Mouse (Mus musculus) splenic B cell, adult 2 months (primary cell): ENCODE measurements around the gene Atxn7l2.

Source experiments
- DNase-seq: peaks from one replicate; pipeline ENCODE4 v3.0.0-alpha.2; 2011; ENCODE audit warnings: low read depth, low spot score
- H3K27me3 ChIP-seq: 2 replicates; pipeline ENCODE4 v1.6.1; 2012; ENCODE audit warnings: mild to moderate bottlenecking, low read length, moderate library complexity, mixed read lengths; ENCODE audit not compliant: control insufficient read depth, poor library complexity, insufficient read depth, severe bottlenecking
- H3K36me3 ChIP-seq: 2 replicates; pipeline ENCODE4 v1.6.1; 2012; ENCODE audit warnings: mild to moderate bottlenecking, low read length, moderate library complexity, mixed read lengths; ENCODE audit not compliant: control insufficient read depth, poor library complexity, insufficient read depth, severe bottlenecking

Atxn7l2 gene

DNA sequence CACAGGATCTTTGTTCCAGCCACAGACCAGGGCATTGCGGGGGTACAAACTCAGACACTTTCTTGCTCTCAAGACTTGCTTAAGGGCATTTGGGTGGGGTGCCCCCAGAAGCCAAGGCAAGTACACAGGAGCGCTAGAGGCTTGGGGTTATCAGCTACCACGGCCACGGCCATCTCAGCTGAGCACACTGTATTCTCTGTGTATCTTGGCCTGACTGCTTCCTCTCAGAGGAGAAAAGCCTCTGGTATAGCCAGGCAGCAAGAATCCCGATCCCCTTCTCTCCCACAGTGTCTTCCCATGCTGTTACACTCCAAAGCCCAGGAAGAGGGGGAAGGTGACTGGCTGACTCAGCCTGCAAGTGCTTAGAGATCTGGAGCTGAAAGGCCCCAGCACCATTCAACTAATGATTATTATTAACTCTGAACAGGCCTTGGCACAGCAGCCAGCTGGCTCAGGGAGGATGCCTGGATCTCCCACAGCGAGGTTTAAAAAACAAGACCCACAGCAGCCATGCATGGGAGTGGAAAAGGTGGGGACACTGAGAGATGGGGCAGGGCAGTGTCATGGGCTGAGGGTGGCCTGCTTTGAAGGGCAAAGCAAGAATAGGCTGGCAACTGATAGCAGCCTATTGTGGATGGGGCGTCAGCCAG, 14.7 kb downstream of the Atxn7l2 start:
- Histone ChIP-seq H3K27me3 (no peaks in the 10 kb centered on the region), H3K36me3 (0 out of 2 replicates have a peak, but pooled peaks cover 2% of the 10 kb centered on the region)
- no peak for DNase-seq

DNA sequence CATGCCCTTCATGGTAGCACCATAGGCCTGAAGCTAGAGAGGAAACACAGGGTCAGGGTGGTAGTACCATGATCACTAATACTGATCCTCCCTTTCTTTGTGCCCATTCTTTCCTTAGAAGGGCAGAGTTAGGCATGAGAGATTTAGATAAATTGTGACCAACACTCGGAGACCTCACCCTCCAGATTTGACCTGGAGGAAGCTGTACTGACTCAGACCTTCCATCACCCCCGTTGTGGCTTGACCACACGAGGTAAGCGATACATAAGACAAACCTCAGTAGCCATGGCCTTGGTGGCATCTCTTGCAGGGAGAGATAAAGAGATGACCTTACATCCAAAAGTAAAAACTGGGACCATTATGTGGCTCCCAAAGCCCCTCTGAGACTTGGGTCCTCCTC, 15.4 kb downstream of the Atxn7l2 start:
- H3K27me3 ChIP-seq: no peaks in the 10 kb centered on the region
- H3K36me3 ChIP-seq: 0 out of 2 replicates have a peak, but pooled peaks cover 2% of the 10 kb centered on the region
- no peak for DNase-seq

DNA sequence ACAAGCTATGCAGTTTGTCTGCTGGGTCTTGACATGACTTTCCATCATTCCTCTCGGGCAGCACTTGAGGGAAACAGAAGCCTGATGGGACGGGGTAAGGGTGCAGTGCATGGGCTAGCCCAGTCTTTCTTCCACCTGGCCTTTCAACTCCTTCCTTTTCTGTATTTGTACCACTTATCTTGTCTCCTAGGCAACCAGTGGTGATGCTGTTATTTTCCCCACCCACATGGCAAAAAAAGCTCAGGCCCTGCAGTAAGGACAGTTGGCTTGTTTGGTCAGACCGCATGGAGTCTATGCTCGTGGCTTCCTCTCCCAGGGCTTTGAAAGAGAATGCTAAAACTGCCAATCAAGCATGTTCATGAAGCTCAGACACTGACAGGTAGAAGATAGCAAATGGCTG, 17.0 kb downstream of the Atxn7l2 start:
- no peaks in the 10 kb centered on the region for H3K27me3 ChIP-seq
- DNase-seq: no peak
- H3K36me3 ChIP-seq: 0 out of 2 replicates have a peak, but pooled peaks cover 2% of the 10 kb centered on the region

DNA sequence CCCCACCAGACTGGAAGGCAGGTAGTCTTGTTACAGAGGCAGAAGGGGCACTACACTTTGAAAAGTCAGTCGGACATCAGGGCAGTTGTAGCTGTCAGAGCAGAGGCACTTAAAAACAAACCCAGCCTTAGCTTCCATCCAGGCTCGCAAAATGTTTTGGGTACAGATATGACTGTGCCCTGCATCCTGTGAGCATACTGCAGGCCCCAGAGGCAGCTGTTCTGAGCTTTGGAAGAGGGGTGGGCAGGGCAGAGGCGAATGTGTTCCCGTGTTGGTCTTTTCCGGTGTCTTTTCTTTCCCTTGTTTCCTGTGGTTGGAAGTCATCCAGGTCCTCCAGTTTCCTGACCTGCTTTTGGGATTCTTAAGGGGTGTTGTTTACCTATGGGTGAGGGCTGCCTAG, 20.8 kb downstream of the Atxn7l2 start:
- H3K36me3 ChIP-seq: no peaks in the 10 kb centered on the region
- no peaks in the 10 kb centered on the region for H3K27me3 ChIP-seq
- DNase-seq: no peak

DNA sequence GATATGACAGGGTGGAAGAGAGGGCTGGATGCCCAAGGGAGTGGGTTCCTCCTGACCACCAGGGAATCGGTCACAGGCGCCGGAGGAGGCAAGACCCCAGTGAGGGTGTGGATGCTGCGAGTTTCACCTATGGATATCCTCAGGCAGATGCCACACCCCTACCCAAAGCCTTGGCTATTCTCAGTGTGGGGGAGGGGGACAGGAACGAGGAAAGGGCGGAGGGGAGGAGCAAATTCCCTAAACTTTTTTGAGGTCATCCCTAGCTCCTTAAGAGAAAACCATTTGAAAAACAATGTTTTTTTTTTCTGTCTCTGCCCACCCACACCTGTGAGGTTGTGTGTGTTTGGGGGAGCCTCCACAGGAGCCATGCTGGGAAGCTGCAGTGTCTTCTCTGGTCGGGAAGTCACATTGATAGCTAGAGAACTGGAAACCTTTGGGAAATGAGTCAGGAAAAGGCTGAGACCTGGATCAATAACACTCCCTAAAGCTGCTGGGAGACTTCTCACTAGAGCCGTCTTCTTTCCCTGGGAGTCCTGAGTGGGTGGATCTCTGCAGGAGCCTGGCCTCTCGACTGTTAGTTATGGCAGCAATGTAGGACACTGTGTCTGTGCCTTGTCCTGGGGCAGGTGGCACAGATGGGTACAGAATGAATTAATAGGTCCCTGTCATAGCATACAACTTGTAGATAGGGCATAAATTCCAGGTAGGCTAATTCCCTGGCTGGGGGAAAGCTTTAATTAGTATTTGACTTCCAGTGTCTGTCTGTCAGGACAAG, 21.8 kb downstream of the Atxn7l2 start:
- no peaks in the 10 kb centered on the region for H3K36me3 ChIP-seq
- no peaks in the 10 kb centered on the region for H3K27me3 ChIP-seq
- no peak for DNase-seq

DNA sequence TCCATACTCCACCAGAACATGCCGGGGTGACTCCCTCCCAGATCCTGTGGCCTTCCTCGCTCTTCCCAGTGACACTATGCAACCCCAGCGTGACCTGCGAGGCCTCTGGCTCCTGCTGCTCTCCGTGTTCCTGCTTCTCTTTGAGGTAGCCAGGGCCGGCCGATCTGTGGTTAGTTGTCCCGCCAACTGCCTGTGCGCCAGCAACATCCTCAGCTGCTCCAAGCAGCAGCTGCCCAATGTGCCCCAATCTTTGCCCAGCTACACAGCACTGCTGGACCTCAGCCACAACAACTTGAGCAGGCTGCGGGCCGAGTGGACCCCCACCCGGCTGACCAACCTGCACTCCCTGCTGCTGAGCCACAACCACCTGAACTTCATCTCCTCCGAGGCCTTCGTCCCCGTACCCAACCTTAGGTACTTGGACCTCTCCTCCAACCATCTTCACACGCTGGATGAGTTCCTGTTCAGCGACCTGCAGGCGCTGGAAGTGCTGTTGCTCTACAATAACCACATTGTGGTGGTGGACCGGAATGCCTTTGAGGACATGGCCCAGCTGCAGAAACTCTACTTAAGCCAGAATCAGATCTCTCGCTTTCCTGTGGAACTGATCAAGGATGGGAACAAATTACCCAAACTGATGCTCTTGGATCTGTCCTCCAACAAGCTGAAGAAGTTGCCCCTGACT, 23.5 kb downstream of the Atxn7l2 start:
- no peak for DNase-seq
- no peaks in the 10 kb centered on the region for H3K36me3 ChIP-seq
- no peaks in the 10 kb centered on the region for H3K27me3 ChIP-seq

DNA sequence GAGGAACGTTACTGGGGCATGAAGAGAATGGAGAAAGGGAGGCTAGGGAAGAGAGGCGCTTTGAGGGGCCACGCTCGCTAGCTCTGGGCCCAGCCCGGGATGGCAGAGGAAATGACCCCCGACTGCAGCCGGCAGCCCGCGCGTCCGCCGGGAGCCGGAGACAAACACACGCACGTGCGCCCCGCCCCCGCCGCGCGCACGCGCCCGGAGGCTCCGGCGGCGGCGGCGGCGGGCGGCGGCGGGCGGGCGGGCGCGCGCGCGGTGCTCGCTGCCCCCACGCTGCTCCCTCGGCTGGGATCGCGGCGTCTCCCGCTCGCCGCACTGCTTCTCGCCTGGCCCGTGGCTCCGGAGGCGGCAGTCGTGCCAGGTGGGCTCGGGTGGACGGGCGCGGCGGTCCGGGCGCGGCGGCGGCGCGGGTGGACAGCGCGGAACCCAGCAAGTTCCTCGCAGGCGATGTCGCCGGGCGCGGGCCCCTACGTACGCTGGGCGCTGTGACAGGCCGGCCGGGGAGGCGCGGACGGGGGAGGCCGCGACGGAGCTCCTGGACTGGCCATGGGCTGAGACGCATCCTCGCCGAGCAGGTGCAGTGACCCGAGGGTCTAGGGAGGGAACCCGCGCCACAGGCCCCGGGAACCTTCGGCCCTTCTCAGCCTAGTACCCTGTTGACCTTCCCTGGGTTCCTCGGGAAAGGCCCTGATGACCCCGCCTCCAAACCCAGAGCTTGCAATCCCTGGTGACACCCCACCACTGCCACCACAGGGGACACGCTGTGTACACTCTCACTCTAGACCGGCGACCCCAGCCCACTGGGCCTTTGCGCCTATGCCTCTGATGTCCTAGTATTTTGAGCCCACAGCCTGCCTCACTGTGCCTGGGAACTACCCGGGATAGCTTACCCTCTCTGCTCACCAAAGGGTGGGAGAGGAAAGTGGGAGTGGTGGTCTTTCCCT, 24.4 kb downstream of the Atxn7l2 start, which contains the start of gene Amigo1:
Gene Amigo1 (plus strand): TSS at position 238 of the 950 bp plus-strand sequence.
- H3K27me3 ChIP-seq: no peaks in the 10 kb centered on the region
- no peaks in the 10 kb centered on the region for H3K36me3 ChIP-seq
- peak; percentile 58 for DNase-seq

DNA sequence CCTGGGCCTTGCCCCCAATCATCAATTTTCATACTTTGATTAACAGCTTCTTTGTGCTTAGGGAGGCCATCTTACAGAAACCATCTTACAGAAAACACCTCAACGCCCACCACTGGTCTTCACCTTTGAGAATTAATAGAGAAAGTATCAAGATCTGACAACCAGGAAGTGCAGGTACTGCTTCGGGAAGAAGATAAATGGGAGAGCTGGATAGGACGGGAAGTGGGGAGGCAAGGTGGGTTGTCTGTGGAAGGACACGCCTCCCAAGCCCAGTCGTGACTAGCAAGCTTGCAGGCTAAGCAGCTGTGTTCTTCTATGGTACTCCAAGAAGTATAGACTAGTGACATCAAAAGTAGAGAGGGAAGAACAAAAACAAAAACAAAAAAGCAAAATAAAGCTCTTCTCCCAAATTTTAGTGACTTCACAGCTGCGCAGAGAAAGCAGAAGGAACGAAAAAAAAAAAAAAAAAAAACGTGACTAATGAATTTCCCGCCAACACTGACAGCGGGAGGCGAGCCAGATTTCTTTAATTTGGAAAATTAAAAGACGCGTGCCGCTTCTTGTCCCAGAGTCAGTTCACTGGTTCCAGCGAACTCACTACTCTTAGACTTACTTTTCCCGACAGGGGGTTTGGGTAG, 25.2 kb downstream of the Atxn7l2 start:
- no peaks in the 10 kb centered on the region for H3K27me3 ChIP-seq
- no peak for DNase-seq
- no peaks in the 10 kb centered on the region for H3K36me3 ChIP-seq

DNA sequence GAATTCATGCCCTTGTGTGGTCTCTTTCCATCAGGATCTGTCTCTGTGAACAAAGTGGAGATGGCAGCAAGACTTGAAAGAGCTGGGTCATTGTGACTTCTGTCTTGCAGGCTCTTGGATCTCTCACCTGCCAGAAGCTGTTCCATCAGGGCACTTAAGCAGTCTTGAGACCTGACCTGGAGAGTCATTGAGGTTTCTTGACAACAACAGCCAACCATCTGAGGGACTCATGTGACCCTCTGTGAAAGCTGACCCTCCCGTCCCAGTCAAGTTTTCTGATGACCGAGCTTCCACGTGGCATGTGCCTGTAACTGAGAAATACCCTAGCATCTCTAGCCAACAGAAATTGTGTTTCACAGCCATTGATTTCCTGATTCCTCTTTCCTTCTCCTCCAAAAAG, 26.0 kb downstream of the Atxn7l2 start:
- DNase-seq: no peak
- no peaks in the 10 kb centered on the region for H3K36me3 ChIP-seq

DNA sequence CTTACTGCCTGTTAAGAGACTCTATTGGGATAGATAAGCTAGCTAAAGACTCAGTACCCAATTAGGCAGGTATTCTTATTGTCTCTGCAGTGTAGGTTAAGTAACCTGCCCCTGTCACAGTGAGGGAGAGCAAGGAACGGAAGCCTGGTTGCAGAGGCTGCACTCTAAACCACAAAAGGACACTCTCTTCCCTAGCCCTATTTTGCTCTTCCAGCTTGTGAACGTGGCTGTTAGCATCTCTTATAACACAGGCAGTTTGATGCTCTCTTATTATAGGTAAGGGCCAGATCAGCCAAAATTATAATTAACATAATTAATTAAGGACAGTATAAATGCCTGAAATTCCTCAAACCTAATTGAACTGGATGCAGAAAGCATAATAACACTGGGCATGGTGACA, 30.2 kb downstream of the Atxn7l2 start:
- Histone ChIP-seq H3K36me3 (no peaks in the 10 kb centered on the region), H3K27me3 (no peaks in the 10 kb centered on the region)
- DNase-seq: no peak

More for the DNA sequence above, 26.0 kb downstream of the Atxn7l2 start:
- no peaks in the 10 kb centered on the region for H3K27me3 ChIP-seq

DNA sequence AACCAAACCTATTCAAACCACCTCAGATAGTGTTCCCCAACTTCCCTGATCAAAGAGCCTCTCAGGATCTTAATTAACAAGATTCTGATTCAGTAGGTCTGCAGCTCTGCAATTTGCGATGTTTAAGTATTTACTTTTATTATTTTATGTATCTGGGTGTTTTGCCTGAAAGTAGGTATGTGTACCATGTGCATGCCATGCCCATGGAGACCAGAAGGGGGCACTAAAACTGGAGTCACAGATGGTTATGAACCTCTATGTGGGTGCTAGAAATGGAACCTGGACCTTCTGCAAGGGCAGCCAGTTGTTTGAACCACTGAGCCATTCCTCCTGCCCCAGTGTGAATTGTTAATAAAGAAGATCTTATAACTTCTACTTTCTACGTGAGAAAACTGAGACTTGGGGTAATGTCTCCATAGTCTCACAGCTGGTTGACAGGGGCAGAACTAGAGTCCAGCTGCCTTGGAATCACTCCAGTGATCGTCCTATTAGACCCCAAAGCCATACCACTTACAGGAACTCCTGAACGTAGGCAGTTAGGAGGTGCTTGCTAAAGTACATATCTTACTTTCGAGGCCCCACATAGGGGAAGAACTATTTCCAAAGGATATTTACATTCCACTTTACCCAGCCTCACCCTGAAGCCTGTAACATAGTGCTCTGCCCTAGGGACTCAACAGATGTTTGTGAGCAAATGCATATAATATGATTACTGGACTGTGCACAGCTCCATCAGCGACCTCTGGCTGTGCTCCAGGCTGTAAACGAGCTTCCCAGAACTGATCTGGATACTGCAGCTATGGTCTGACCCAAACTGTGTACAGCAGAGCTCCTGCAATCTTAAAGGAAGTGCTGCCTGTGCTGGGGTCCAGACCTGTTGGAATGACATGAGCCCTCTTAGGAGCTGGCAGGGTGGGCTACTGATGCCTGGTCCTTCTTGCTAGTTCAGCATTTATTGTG, 31.7 kb downstream of the Atxn7l2 start:
- DNase-seq: no peak
- Histone ChIP-seq H3K36me3 (no peaks in the 10 kb centered on the region), H3K27me3 (no peaks in the 10 kb centered on the region)

DNA sequence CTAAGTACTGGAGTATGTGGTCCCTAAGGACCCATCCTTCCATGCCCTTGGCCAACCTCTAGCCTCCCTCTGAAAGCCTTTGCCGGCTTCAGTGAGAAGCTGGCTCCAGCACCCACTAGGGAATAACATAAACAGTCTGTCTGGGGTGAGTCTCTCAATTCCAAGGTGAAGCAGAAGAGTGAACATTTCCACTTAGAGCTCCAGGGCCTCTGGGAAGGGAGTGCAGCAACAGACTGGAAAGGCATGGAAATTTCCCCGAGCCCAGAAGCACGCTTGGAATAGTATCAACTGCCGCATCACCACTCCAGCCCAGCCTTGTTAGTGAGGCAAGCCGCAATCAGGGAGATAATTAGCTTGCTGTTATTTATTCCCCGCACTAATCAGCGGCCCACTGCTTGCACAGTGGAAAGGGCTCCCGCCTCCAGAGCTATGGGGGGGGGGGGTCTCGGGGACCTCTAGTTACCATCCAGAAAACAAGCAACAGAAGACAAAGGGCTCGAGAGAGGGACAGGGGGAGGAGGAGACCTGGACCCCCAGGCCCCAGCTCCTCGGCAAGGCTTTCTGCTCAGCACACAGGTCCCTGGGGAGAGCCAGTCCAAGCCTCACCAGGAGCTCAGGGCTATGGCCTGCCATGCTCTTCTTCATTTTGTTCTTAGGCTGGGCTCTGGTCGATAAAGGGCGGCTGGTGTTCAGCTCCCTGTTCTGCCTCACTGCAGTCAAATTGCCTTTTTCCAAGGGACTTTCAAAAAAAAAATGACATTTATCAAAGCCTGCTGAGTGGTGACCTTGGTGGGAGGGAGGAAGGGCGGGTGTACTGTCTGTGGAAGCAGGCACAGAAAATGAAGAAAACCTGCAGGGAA, 35.8 kb downstream of the Atxn7l2 start:
- no peaks in the 10 kb centered on the region for H3K36me3 ChIP-seq
- no peaks in the 10 kb centered on the region for H3K27me3 ChIP-seq
- DNase-seq: no peak
